Mouse (Mus musculus): ENCODE measurements around the gene Prune1.

Prune1 gene

DNA sequence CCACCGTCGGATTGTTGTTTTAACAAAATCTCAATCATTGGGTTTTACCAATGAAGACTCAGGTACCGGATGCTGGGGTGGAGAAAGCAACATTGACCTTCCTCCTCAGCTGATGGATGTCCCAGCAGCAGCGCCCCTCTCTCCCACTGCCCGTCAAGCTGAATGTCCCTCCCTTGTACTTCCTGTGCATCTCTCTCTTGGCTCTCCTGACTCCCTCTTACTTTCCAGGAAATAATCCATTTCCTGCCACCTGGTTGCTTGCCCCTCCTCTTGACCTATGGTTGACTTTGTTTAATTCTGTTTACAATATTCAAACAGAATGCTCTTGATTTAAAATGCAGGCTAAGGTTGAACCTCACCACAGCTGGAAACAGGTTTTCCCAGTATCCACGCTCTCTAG, 8.3 kb upstream of the Prune1 start:
- no peak for TF ChIP-seq GATA4 (IDR thresholded peaks at IDR 0.05; ENCODE audit: insufficient replicate concordance, low read length)

DNA sequence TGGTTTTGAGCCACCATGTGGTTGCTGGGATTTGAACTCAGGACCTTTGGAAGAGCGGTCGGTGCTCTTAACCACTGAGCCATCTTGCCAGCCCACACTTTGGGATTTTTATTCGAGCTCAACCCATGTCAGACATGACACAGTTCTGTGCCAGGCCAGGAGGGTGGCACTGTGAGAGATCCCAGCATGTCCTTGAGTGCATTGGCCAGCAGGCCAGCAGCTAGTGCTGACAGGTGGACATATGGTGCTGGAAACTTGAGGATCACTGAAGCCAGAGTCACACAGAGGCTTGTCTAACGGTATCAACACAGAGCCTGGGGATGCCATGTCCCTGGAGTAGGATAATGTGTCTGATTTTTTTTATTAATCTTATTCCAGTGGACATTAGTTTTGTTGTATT, 7.5 kb upstream of the Prune1 start:
- TF ChIP-seq GATA4 (IDR thresholded peaks at IDR 0.05; ENCODE audit: insufficient replicate concordance, low read length): no peak

DNA sequence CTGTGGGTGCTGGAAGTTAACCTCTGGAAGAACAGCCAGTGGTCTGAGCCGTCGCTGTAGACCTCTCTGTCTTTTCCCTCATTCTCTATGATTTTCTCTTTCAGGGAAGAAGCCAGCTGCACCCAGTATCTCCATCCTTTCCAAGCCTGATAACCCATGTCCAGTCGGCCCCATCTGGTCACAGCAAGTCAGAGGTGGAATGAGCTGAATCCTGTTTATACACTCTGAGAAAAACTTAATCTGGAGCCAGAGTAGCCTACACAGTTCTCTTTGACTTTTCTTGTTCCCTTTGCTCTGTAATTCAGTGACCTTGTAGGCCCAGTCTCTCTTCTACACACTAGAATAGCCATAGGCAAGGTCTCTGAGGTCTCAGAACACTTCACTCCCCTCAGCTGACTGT, 5.7 kb upstream of the Prune1 start:
- no peak for TF ChIP-seq GATA4 (IDR thresholded peaks at IDR 0.05; ENCODE audit: insufficient replicate concordance, low read length)

- peak; percentile 69; the same call in 1 of the 2 replicates for TF ChIP-seq GATA4 (IDR thresholded peaks at IDR 0.05; ENCODE audit: insufficient replicate concordance, low read length)
Observed at GRCm38 (mm10) chr3:95286510-95286909, 4.6 kb upstream of the Prune1 start.

GRCm38 (mm10) chr3:95286011-95286410, 4.1 kb upstream of the Prune1 start:
- no peak for TF ChIP-seq GATA4 (IDR thresholded peaks at IDR 0.05; ENCODE audit: insufficient replicate concordance, low read length)

DNA sequence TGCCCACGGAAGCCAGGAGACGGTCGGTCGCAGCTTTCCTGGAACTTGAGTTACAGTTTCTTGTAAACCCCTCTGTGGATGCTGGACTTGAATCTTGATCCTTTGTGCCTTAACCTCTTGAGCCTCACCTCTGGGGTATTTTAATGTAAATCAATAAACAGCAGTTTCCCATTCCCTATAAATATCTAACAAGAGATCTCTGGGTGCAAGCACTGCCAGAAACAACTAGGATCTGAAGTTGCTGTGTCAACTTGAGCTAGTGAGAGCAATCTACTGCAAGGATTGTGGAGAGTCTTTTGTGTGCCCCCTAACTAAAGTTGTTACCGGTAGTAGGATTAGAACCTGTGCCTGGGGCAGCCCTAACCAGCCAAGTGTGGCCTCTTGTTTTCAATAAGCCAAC, 3.5 kb upstream of the Prune1 start:
- TF ChIP-seq GATA4 (IDR thresholded peaks at IDR 0.05; ENCODE audit: insufficient replicate concordance, low read length): no peak

DNA sequence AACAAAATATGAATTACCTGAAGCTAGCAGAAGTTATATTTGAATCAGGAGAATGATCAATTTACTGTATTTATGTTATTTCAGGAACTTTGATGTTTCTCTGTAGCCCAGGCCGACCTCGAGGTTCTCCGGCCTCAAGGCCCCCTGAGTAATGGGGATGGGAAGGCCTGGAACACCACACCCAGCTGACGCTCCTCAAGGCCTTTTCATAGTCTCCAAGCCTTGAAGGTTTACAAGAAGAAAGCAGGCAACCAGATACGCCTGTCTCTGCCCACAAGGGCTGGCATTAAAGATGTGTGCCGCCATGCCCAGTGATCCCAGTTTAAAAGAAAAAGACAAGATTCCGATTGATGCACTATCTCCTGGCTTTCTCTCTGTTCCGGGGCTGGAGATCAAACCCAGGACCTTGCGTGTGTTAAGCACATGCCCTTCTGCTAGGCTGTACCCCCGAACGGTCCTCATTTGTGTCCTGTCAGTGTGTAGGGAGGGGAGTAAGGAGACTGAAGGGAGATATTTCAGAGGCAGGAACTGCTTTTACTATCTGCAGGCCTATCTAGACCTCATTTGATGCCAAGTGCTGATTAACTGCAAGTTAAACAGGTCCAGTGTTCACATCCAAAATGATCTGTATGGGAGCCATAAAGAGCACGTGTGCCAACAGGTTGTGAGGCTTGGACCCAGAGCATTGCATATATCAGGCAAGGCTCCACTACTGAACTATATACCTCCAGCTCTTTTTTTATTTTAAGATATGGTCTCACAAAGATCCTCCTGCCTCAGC, 2.8 kb upstream of the Prune1 start:
- peak; percentile 63; the same call in 1 of the 2 replicates for TF ChIP-seq GATA4 (IDR thresholded peaks at IDR 0.05; ENCODE audit: insufficient replicate concordance, low read length)

DNA sequence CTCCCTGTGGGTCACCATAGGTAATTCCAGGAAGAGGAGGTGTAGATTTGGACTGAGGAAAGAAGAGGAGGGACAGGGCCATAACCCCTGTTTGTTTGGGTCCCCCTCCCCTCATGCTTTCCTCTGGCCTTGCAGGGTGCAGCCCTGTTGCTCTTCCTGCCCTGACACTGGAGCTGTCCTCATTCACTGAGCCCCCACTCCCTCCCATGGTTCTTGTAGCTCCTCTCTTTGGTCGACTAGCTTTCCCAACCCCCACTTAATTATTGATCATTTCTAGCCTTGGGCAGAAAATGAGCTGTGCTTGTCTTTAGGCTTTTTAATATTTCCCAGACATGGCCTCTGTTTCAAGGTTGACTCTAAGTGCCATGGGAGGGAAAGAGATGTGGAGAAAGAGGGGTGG, 2.2 kb upstream of the Prune1 start:
- TF ChIP-seq GATA4 (IDR thresholded peaks at IDR 0.05; ENCODE audit: insufficient replicate concordance, low read length): no peak

GRCm38 (mm10) chr3:95283589-95283941, 1.7 kb upstream of the Prune1 start:
- TF ChIP-seq GATA4 (IDR thresholded peaks at IDR 0.05; ENCODE audit: insufficient replicate concordance, low read length): no peak

- TF ChIP-seq GATA4 (IDR thresholded peaks at IDR 0.05; ENCODE audit: insufficient replicate concordance, low read length): peak; percentile 35; the same call in 1 of the 2 replicates
Observed at GRCm38 (mm10) chr3:95282865-95283588, 1.2 kb upstream of the Prune1 start.

- TF ChIP-seq GATA4 (IDR thresholded peaks at IDR 0.05; ENCODE audit: insufficient replicate concordance, low read length): no peak
Observed at GRCm38 (mm10) chr3:95282381-95282864, 547 bp upstream of the Prune1 start.

GRCm38 (mm10) chr3:95280747-95281146, 1.1 kb downstream of the Prune1 start:
- TF ChIP-seq GATA4 (IDR thresholded peaks at IDR 0.05; ENCODE audit: insufficient replicate concordance, low read length): no peak

GRCm38 (mm10) chr3:95277149-95277551, 4.7 kb downstream of the Prune1 start:
- TF ChIP-seq GATA4 (IDR thresholded peaks at IDR 0.05; ENCODE audit: insufficient replicate concordance, low read length): peak; percentile 61; the same call in 1 of the 2 replicates

- no peak for TF ChIP-seq GATA4 (IDR thresholded peaks at IDR 0.05; ENCODE audit: insufficient replicate concordance, low read length)
Observed at GRCm38 (mm10) chr3:95276428-95276934, 5.4 kb downstream of the Prune1 start.

DNA sequence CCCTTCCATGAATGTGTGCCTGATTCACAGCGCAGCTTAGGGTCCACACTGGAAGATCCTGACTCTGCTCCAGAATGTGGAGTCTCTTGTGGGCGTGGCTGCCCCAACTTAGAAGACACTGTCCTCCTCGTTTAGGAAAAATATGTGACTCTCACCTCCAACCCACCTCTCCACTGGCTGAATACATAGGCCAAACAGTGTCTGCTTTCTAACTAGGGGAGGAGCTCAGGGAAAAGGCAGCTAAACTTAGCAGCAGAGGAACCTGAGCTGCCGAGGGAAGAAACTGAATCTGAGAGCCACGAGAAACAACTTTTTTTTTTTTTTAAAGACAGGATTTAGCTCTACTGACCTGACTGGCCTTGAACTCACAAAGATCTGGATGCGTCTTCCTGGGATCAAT, 6.7 kb downstream of the Prune1 start:
- no peak for TF ChIP-seq GATA4 (IDR thresholded peaks at IDR 0.05; ENCODE audit: insufficient replicate concordance, low read length)

GRCm38 (mm10) chr3:95274453-95274852, 7.4 kb downstream of the Prune1 start:
- no peak for TF ChIP-seq GATA4 (IDR thresholded peaks at IDR 0.05; ENCODE audit: insufficient replicate concordance, low read length)

Measured in liver, adult (tissue).